Mouse (Mus musculus) ovary, postnatal 36 days (tissue): ENCODE results near the gene Mturn.

Source experiments
- DNase-seq: peaks from one replicate; pipeline ENCODE4 v3.0.0; 2022; ENCODE audit warnings: low spot score, mixed read lengths

Mturn gene

DNA sequence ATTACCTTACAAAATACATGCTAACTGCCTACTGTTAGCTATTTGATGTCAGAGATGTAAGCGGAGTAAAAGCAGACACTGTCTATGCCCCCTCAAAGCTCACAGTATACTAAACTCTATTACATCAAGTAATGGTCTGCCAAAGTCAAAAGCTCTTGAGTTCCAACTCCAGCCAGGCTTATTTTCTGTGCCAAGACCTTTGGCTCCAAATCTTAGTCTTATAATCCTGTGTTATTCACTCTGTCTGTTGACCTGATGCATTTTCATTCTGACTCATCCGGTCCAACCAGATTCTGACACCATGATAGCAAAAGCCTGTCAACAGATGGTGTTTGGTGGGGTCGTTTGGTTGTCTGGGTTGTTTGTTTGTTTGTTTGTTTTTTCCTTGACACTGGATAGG lies 50.3 kb downstream of the Mturn start:
- DNase-seq: no peak

DNA sequence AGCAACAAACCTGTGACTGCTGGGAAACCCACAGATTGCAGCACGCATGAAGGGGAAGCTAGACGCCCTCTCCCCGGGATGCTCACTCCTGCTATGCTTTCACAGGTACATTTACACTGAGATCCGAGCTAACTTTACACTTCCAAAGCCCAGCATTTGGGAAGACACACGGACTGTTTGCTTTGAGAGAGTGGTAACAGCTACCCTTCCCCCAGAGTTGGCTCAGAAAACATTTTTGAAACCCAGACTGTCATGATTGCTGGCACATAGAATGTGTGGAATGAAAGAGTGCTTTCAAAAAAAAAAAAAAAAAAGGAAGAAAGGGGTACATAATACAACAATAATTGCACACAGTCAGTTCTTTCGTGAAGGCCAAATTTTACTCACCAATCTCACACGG lies 51.3 kb downstream of the Mturn start:
- no peak for DNase-seq

DNA sequence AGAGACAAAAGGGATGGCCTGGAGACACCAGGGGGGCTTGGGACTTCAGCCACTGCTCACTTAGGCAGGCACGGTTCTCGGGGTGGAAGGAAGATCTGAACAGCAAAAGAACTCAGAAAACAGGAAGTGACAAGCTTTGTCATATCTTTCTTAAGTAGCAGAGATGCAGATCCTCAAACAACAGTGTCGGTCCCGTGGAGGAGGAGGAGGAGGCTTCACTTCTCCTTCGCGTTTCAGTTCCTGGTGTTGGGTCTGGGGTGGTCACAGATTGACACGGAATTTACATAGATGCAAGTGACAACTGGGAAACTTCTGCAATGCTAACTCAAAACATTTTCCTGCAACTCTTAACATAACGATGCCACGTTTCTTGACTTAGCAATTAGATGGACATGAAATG lies 54.7 kb downstream of the Mturn start:
- DNase-seq: no peak

DNA sequence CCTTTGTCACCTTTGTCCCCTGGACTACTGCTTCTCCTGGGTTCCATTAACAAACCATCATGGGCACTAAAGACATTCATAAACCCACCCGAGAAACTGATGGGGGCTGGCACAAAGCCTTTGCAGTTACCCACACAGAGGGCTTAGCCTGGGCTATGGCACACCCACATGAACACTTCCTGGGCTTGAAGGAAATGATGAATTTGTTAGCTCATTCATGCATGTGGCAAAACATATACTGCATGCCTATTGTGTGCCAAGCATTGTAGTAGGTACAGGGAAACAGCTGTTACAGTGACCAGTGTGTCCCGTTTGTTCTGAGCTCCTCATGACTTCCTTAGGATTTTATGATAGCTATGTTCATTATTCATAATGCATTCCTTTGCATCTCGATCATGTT lies 55.8 kb downstream of the Mturn start:
- no peak for DNase-seq

DNA sequence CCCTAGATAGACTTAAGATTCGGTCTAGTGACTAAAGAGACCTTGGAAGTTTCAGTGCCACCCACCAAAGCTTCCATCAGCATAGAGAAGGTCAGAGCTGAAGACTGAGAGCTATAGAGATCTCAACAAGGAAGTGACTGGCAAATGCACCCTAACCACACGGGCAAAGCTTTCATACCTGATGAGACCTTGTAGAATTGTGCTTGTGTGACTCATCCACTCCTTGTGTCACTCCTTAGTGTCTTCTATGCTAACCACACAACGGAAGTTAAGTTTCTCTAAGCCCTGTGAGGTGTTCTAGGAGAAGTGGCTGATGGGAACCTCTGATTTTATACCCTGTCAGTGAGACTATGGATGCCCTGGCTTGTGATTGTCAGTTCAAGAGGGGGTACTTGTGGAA lies 56.3 kb downstream of the Mturn start:
- no peak for DNase-seq

DNA sequence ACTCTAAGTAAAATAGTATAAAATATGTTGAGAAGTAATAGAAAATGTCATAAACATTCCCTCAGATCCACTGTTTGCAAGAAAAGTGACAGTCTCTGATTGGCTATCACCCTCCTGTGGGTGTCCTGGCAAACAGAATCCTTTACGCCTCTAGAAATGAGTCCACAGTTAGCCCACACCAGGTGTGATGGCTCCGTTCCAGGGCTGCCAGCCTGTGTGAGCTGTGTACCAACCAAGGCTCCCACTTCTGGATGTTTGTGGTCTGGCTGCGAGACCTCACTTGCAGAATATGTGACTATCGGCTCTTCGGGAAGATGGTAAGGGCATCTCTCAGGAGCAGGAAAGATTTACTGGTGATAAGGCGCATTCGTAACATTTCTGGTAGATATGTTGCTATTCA lies 67.6 kb downstream of the Mturn start:
- DNase-seq: no peak

DNA sequence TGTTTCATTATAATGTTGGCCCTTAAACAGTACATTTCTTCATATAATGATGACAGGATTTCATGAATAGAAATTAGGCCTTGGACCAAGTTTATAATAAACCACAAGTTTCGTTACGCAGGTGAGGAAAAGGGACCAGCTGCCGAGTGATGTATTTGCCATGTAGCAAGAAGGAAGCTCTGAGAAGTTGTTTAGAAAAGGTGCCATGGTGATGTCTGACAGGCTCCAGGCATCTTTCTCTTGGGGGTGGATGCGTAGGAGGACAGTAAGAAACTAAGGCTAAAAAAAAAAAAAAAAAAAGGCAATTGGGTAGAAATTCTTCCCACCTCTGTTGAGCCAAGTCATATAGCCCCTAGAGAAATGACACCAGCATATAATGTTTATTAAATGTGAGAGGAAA lies 70.2 kb downstream of the Mturn start:
- no peak for DNase-seq

DNA sequence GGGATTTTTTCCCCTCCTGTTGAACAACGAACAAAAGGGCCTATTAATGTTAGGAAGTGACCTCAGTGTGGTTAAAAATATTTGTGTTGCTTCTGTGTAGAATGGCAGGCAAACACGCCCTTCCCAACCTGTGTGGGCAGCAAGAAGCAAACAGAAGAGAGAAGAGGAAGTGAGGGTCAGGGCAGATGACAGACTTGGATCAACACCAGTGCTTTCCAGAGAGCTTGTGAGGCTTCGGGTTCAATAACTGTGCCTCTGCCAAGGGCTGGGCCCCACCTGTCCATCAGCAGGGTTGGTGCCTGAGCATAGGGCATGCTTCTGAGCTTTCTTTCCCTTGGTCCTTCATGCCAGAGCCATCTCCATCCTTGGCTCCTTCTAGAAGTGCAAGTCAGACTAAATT lies 70.7 kb downstream of the Mturn start:
- DNase-seq: no peak
